Mouse (Mus musculus) gastrocnemius, adult 18-20 months (tissue): ENCODE results near the gene Best2. TPM values are rescaled to one million over a fixed set of nuclear protein-coding genes. Genes with fewer than 3 reads are reported as not detected.
A peak's percentile ranks its signal among the peaks of the same experiment; 100 is the strongest.

Experiments
- DNase-seq: peaks from one replicate; pipeline ENCODE4 v3.0.0; 2021; ENCODE audit warnings: low spot score
- long read RNA-seq, 2 experiments: library from polyadenylated mRNA; stranded (forward); transcript quantifications; one replicate each; pipeline ENCODE4 v2.0.0; 2021
- total RNA-seq, 2 experiments: library from RNA; stranded (reverse); gene quantifications; 2 replicates each; pipeline ENCODE4 v1.2.3; 2021

Gene Best2
- total RNA-seq: not detected
- long read RNA-seq, experiment 1: 0 reads
- long read RNA-seq, experiment 2: 0 reads

DNA sequence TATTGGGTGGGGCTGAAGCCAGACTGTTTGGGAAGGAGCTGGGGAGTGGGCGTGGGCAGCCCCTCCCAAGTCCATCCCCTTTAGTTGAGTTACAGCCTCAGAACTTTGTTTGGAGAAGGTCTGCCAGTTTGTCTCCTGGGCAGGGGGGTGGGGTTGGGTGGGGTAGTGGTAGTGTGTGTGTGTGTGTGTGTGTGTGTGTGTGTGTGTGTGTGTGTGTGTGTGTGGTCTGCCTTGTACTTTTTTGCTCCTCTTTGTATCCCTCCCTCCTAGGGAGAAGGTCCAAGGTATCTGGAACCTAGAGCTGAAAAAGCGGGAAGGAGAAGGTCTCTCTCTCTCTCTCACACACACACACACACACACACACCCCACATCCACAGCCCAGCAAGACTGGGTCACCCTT, at the start of gene Best2:
Gene Best2, minus strand, starts transcription at position 101 of the 400 bp plus-strand sequence.
- DNase-seq: no peak

GRCm38 (mm10) chr8:85062603-85063002, 48.3 kb upstream of the Best2 start:
- DNase-seq: no peak

DNA sequence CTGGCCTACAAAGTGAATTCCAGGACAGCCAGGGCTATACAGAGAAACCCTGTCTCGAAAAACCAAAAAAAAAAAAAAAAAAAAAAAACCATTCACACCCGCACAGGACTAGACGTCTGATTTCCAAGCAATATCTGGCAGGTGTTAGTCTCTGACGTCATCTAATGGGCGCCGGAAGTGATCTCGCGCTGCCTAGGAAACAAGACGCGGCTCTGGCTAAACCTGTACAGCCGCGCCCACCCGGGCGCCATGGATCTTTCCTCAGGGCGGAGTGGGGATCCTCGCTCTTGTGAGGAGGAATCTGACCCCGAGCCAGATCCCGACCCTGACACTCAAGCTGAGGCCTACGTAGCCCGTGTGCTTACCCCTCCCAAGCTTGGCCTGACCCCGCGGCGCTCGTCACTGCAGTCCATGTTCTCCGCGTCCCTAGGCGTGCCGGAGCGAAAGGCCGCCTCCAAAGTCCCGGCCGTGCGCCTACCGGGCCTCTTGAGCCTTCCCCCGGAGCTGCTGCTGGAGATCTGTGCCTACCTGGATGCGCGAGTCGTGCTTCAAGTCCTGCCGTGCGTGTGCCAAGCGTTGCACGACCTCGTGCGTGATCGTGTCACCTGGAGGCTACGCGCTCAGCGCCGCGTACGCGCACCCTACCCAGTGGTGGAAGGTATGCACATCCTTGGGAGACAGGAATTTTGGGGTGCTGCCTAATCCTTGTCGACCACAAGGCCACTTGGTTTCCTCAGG, 45.7 kb upstream of the Best2 start, which contains the start of gene Fbxw9:
Gene Fbxw9, plus strand, starts transcription at position 177 of the 738 bp plus-strand sequence.
- DNase-seq: peak; percentile 91

- no peak for DNase-seq
Measured at GRCm38 (mm10) chr8:85057367-85057766, 43.0 kb upstream of the Best2 start.

DNA sequence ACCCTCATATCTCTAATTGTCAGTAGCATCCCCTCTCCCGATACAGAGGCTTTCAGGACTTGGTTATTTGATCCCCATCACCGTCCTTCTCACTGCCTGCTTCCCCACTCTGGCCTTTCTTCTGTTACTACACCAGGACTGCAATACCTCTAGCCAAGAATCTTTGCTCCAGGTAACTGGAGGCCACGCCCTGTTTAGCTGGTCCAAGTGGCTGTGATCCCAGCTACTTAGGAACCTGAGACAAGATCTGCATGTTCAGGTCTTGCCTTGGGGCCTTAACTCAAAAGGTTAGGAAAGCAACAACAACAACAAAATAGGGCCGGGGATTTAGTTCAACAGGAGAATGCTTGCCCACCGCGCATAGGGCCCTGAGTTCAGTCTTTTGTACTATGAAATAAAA, 29.3 kb upstream of the Best2 start:
- DNase-seq: no peak

DNA sequence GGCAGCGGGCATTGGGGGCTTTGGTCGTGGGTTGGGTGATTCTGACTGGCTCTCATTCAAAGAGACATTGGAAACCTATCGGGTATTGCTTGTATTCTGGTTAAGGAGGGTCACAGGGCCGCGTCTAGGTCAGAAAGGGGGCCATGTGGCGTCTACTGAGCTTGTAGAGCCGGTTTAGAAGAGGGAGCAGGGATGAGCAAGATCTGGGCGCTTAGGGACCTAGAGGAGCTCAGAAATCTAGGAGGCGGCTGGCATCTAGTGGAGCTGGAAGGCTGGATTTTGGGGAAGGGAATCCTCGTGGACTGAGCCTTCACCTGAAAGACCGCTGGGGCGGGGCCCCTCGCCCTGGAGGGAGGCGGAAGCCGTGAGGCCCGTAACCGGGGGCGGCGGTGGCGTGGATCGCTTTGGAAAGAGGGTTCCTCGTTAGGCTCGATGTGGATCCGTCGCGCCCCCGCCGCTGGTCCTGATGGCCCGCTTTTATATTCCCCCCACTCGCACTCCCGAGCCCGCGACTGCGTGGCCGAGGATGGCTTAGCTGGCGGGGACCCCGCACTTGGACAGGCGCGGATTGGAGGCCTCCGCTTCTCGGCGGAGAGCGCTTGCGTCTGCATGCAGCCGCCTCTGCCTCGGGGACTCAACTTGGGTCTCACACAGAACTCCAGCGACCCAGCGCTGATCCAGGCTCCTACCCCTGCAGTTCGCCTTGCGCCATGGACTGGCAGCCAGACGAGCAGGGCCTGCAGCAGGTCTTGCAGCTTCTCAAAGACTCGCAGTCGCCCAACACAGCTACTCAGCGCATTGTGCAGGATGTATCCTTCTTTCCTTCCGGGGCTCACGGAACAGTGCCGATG, 23.6 kb upstream of the Best2 start:
- DNase-seq: no peak

DNA sequence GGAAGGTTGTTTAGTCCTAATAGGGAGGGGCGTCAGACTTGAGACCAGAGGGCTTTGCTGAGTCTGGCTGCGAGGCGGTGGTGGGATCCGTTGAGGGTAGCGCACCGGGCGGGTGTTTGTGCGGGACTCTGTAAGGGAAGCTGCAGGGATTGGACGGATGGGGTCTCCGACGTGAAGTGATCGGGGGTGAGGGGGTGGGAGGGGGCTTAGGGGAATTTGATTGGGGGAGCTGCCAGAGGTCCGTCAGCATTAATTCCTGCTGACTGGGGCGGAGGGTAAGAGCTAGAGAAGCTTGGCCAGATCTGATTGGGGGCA, 23.0 kb upstream of the Best2 start:
- DNase-seq: no peak

DNA sequence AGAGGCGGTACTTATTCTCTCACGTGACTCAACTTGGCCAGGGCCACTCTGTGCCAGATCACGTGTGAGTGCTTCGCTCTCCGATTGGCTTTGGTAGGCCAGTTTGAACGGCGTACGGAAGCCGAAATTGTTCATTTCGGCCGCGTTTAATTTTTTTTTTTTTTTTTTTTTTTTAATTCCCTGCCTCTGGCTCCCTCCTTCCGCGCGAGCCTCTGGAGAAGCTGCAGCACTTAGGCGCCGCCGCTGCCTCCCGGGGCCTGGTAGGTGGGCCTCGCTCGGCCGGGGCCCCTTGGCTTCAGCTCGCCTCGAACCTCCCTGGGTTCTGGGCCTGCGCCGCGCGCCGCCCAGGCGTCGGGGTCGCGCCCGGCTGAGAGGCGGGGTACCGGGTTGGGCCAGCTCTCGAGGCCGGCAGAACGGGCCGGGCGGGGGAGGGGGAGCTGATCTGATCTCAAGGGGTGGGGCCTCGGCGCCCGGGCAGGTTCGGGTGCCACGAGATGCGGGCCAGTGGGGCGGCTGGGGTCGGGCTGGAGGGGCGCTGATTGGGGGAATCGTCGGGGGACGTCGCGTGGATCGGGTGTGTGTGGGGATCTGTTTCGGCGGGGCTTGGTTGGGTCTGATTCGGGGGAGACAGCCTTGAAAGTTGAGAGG, 22.5 kb upstream of the Best2 start, which contains the start of gene Tnpo2:
Gene Tnpo2, plus strand, starts transcription at position 198 of the 648 bp plus-strand sequence.
- DNase-seq: peak; percentile 95

- DNase-seq: no peak
Measured at GRCm38 (mm10) chr8:85036381-85036717, 22.0 kb upstream of the Best2 start.

GRCm38 (mm10) chr8:85035728-85036310, 21.5 kb upstream of the Best2 start:
- no peak for DNase-seq

DNA sequence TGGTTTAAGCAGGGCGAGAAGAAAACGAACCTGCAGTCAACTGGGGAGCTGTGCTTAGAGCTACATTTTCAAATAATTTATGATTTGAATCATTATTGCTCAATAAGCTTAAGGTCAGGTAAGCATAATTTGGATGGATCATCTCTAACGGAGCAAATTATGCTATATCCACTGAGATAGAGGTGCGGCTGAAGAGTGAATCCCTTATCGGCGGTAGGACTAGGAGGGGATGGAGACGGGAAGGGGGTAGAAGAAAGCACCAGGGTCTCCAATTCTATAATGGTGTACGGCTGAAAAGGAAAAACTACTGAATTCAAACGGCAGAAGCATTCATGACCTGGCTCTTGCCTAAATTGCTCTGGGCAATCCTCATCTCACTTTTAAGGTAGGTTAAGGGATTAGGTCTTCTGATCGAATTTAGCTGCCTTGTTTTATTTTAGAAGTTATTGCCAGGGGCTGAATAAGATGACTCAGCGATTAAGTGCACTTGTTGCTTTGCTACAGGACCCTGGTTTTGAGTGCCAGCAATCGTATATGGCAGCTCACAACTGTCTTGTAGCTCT, 20.9 kb upstream of the Best2 start:
- DNase-seq: no peak

GRCm38 (mm10) chr8:85034764-85035163, 20.4 kb upstream of the Best2 start:
- peak; percentile 70 for DNase-seq

GRCm38 (mm10) chr8:85033867-85034266, 19.5 kb upstream of the Best2 start:
- DNase-seq: no peak

GRCm38 (mm10) chr8:85032622-85033311, 18.4 kb upstream of the Best2 start:
- no peak for DNase-seq

DNA sequence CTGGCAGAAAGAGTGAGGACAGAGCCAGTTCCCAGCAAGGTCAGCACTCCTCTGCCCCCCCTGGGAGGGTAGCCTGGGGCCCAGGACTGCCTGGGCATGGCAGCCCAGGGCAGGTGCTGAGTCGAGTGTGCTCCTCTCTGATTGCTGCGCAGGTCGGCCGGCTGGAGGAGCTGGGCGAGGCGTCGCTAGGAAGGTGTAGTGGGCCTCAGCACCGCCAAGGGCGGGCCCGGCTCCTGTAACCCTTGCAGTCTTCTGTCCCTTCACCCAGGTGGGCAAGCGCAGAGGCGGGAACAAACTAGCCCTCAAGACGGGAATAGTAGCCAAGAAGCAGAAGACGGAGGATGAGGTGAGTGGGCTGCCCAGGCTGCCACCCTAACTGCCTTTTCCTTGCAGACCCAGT, 14.9 kb upstream of the Best2 start:
- no peak for DNase-seq

GRCm38 (mm10) chr8:85027922-85028321, 13.6 kb upstream of the Best2 start:
- no peak for DNase-seq

DNA sequence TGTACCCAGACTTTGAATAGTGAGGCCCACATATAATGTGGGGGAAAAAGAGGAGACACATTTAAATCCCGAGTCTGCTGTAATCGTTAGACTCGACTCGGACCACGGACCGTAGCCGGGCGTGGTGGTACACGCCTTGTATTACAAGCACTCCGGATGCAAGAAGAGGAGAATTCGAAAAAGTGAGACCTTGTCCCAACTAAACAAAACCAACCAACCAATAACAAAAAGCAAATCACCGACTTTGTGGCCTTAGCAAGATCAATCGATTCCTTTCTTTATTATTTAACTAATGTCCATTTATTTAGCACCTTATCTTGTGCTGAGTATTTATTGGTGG, 13.2 kb upstream of the Best2 start:
- DNase-seq: no peak

- DNase-seq: peak; percentile 99
Measured at GRCm38 (mm10) chr8:85026670-85027515, 12.6 kb upstream of the Best2 start, which contains the start of gene Trir. Trir (plus strand) TSS chr8:85026823.

DNA sequence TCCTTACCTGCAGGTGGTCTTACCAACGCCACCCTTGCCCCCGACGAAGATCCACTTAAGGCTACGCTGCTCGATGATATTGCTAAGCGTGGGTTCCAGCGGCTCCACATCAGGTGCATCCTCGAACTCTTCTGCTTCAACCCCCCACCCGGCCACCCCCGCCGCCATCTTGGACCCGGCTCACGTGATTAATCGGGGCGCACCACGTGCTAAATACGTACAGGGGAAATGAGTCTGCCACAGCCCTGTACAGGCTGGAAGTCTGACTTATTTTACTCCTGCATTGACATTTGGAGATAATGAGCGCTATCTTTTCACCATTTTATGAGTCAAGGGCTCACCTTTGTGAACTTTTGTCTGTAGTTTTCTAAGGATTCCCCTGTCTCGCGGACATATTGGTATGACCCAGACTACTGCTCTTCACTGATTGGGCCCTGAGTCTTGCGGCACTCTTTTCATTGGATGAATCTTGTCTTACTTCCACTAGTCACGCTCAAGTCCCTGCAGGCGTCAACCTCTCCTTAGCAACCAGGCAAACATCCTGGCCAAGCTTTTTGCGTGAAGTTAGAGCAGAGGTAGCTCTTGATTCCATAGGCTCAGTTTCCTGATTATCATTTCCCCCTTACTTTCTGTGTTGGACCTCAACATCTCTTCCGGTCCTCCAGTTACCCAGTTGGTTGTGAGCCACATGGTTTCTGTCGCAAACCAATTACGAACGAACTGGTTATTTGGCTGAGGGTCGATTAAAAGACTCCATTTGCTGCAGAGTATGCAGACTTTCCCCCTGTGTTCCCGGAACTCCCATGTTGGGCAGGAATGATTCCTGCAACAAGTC, 11.0 kb upstream of the Best2 start, which contains the start of gene Asna1:
Gene Asna1, minus strand, starts transcription at position 184 of the 835 bp plus-strand sequence.
- DNase-seq: peak; percentile 83
